Mouse (Mus musculus): ENCODE data around the gene Kdm6a. TPM values are rescaled to one million over a fixed set of nuclear protein-coding genes. Genes with fewer than 3 reads are reported as not detected.

Kdm6a gene
- total and polyA plus RNA-seq, 2 experiments from 2014 or later: 10.5 to 53.9 TPM

DNA sequence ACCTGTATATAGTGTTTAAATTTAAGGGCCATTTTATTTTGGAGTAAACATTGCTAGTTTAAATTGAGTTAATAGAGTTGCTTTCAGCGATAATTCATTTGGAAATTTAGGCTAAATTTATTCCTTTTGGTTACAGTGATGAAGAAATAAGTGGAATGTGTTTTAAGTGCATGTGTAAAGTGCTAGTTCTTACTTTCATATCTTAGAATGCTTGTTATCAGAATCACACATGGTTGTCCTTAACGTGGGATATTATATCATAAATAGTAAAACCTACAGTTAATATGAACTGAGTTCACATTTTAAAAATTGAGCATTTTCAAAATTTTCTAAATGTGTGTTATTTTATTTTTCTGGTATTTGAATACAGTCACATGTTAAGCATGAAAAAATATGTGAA lies 2.7 kb downstream of the Kdm6a start:
- 64% methylated on average over 2 of the region's 2 CpGs for WGBS
- TF ChIP-seq CTCF (IDR thresholded peaks at IDR 0.05; ENCODE audit: low read depth): no peak
- no peak overlapping the region for H3K9ac ChIP-seq
- peak overlapping the region; percentile 57; the same call in 1 of the 2 replicates for H3K4me2 ChIP-seq (ENCODE audit: low read depth)
- H3K4me3 ChIP-seq (ENCODE audit: low read depth, low read length): peak overlapping the region; percentile 84; the same call in 1 of the 2 replicates
- H3K27me3 ChIP-seq (ENCODE audit: insufficient read depth, low read length): no peaks in the 10 kb centered on the region
- H3K9me3 ChIP-seq (ENCODE audit: low read length): no peaks in the 10 kb centered on the region
- H3K4me1 ChIP-seq (ENCODE audit: insufficient read depth): no peaks in the 10 kb centered on the region
- H3K36me3 ChIP-seq (ENCODE audit: insufficient read depth): no peaks in the 10 kb centered on the region
- DNase-seq (no peak), ATAC-seq (no peak)
- no peak overlapping the region for H3K27ac ChIP-seq (ENCODE audit: low read depth, low read length)

DNA sequence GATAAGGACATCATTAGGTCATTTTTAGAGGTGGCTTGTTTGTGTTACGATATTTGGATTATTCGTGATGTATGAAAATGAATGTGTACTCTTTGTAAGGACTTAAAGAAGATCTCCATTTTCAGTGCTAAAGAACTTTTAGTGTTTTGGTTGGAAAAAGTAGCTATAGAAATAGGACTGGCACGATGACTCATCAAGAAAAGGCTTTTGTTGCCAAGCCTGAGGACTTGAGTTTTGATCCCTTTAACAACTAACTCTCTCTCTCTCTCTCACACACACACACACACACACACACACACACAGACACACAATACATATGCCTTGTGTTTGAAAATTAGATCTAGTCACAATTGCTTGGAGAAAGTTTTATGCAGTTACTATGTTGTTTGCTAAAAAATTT lies 4.6 kb downstream of the Kdm6a start:
- Histone ChIP-seq H3K9me3 (ENCODE audit: low read length) (no peaks in the 10 kb centered on the region), H3K36me3 (ENCODE audit: insufficient read depth) (no peaks in the 10 kb centered on the region), H3K4me2 (ENCODE audit: low read depth) (no peak overlapping the region), H3K27me3 (ENCODE audit: insufficient read depth, low read length) (no peaks in the 10 kb centered on the region), H3K9ac (no peak overlapping the region), H3K27ac (ENCODE audit: low read depth, low read length) (no peak overlapping the region), H3K4me1 (ENCODE audit: insufficient read depth) (no peaks in the 10 kb centered on the region), H3K4me3 (ENCODE audit: low read depth, low read length) (no peak overlapping the region)
- ATAC-seq (no peak), DNase-seq (no peak)
- WGBS: 72% methylated on average over 3 of the region's 3 CpGs
- TF ChIP-seq CTCF (IDR thresholded peaks at IDR 0.05; ENCODE audit: low read depth): no peak

DNA sequence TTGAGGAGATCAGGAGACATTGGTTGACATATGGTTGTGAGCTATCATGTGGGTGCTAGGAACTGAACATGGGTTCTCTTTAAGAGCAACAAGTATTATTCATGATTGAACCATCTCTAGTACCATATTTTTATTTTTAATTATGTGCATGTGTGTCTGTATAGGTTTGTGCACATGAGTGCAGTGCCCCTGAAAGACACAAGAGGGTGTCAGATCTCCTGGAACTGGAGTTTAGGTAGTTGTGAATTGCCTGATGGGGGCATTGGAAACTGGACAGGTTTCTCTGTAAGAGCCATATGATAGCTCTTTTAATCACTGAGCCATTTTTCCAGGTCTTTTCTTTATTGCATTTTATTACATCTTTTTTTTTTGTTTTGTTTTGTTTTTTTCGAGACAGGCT lies 6.6 kb downstream of the Kdm6a start:
- DNase-seq: no peak
- H3K4me2 ChIP-seq (ENCODE audit: low read depth): no peak overlapping the region
- H3K4me3 ChIP-seq (ENCODE audit: low read depth, low read length): no peak overlapping the region
- no peaks in the 10 kb centered on the region for H3K4me1 ChIP-seq (ENCODE audit: insufficient read depth)
- no peaks in the 10 kb centered on the region for H3K27me3 ChIP-seq (ENCODE audit: insufficient read depth, low read length)
- 89% methylated on average over 1 of the region's 1 CpGs for WGBS
- no peaks in the 10 kb centered on the region for H3K9me3 ChIP-seq (ENCODE audit: low read length)
- TF ChIP-seq CTCF (IDR thresholded peaks at IDR 0.05; ENCODE audit: low read depth): 0 out of 2 replicates have a peak, but pooled peaks have one; percentile 5
- no peak for ATAC-seq
- H3K27ac ChIP-seq (ENCODE audit: low read depth, low read length): no peak overlapping the region
- H3K36me3 ChIP-seq (ENCODE audit: insufficient read depth): no peaks in the 10 kb centered on the region
- no peak overlapping the region for H3K9ac ChIP-seq

DNA sequence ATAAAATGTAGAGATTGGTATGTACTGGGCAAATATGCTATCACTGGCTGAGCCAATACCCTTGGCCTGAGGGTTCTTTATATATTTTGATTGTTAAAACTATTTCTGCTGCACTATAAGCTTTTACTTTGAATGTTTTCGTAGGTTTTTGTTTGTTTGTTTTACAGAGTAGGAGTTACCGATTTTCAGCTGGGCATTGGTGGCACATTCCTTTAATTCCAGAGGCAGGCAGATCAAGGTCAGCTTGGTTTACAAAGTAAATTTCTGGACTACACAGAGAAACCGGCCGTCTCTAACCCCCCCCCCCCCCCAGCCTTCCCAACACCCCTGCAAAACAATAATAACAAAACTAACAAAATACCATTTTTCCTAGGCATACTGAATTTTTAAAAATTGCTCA lies 12.5 kb downstream of the Kdm6a start:
- Histone ChIP-seq H3K27me3 (ENCODE audit: insufficient read depth, low read length) (no peaks in the 10 kb centered on the region), H3K9me3 (ENCODE audit: low read length) (no peaks in the 10 kb centered on the region)
- TF ChIP-seq CTCF (IDR thresholded peaks at IDR 0.05; ENCODE audit: low read depth): no peak

DNA sequence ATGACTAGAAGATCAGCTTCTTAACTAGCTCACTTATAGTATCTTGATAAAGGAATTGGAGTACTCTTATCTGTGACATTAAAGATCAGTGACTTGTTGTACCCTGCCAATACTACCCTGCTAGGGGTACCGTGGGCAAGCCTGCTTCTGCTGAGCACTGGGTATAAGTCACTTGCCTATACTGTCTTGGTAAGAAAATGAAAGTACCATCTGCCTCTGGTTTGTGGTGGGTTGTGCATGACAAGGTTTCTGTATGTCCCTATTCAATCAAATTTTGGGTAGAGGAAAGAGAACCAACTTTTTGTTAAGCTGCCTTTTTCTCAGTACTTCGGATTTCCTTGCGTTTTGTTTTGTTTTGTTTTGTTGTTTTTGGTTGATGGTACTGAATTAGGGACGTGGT lies 15.4 kb downstream of the Kdm6a start:
- DNase-seq (no peak), ATAC-seq (no peak)
- no peak for TF ChIP-seq CTCF (IDR thresholded peaks at IDR 0.05; ENCODE audit: low read depth)
- no peaks in the 10 kb centered on the region for H3K36me3 ChIP-seq (ENCODE audit: insufficient read depth)
- 93% methylated on average over 4 of the region's 4 CpGs for WGBS
- H3K4me1 ChIP-seq (ENCODE audit: insufficient read depth): no peaks in the 10 kb centered on the region
- H3K27me3 ChIP-seq (ENCODE audit: insufficient read depth, low read length): no peaks in the 10 kb centered on the region
- H3K27ac ChIP-seq (ENCODE audit: low read depth, low read length): no peak overlapping the region
- no peak overlapping the region for H3K4me3 ChIP-seq (ENCODE audit: low read depth, low read length)
- no peak overlapping the region for H3K9ac ChIP-seq
- no peaks in the 10 kb centered on the region for H3K9me3 ChIP-seq (ENCODE audit: low read length)
- H3K4me2 ChIP-seq (ENCODE audit: low read depth): no peak overlapping the region

More for the DNA sequence above, 12.5 kb downstream of the Kdm6a start:
- 73% methylated on average over 4 of the region's 4 CpGs for WGBS
- Histone ChIP-seq H3K4me2 (ENCODE audit: low read depth) (no peak overlapping the region), H3K27ac (ENCODE audit: low read depth, low read length) (no peak overlapping the region), H3K4me3 (ENCODE audit: low read depth, low read length) (no peak overlapping the region), H3K9ac (no peak overlapping the region), H3K4me1 (ENCODE audit: insufficient read depth) (no peaks in the 10 kb centered on the region), H3K36me3 (ENCODE audit: insufficient read depth) (no peaks in the 10 kb centered on the region)
- ATAC-seq (no peak), DNase-seq (no peak)

DNA sequence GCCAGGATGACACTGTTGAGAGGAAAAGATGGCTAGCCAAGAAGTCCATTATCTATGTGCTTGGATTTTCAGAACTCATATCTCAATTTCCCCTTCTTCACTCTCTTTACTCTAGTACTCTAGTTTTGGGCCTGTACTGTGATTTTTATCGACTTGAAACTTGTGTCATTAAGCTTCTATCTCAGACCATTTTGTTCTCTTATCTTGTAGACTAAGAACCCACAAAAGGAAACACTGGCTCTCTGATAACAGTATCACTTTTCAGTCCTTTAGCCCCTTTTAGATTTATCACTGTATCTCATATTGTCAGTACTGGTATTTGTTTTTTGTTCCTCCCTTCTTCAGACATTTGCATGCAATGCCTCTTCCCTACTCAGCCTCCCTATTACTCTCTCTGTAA lies 17.1 kb downstream of the Kdm6a start:
- TF ChIP-seq CTCF (IDR thresholded peaks at IDR 0.05; ENCODE audit: low read depth): no peak
- 89% methylated on average over 1 of the region's 1 CpGs for WGBS

DNA sequence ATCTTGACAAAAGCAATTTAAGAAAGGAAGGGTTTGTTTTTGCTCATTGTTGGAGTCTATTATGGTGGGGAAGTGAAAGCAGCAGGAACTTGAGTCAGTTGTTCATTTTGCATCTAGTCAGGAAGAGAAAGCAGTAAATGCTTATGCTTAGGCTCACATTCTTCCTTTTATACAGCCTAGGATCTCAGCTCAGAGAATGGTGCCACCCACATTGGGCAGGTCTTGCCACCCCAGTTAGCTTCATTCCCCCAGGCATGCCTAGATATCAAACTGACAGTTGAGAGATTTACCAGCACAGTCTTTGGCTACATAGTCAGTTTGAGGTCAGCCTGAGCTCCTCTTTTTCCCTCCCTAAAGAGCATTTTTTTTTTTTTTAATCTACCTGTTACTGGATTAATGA lies 24.8 kb downstream of the Kdm6a start:
- no peak overlapping the region for H3K4me2 ChIP-seq (ENCODE audit: low read depth)
- TF ChIP-seq CTCF (IDR thresholded peaks at IDR 0.05; ENCODE audit: low read depth): no peak
- no peak for DNase-seq
- no peak overlapping the region for H3K9ac ChIP-seq
- H3K9me3 ChIP-seq (ENCODE audit: low read length): no peaks in the 10 kb centered on the region
- no peaks in the 10 kb centered on the region for H3K36me3 ChIP-seq (ENCODE audit: insufficient read depth)
- no peak overlapping the region for H3K4me3 ChIP-seq (ENCODE audit: low read depth, low read length)
- no peak overlapping the region for H3K27ac ChIP-seq (ENCODE audit: low read depth, low read length)
- no peak for ATAC-seq
- H3K27me3 ChIP-seq (ENCODE audit: insufficient read depth, low read length): no peaks in the 10 kb centered on the region
- H3K4me1 ChIP-seq (ENCODE audit: insufficient read depth): no peaks in the 10 kb centered on the region

More for the DNA sequence above, 17.1 kb downstream of the Kdm6a start:
- Histone ChIP-seq H3K36me3 (ENCODE audit: insufficient read depth) (no peaks in the 10 kb centered on the region), H3K9me3 (ENCODE audit: low read length) (no peaks in the 10 kb centered on the region), H3K4me3 (ENCODE audit: low read depth, low read length) (no peak overlapping the region), H3K4me1 (ENCODE audit: insufficient read depth) (no peaks in the 10 kb centered on the region), H3K27me3 (ENCODE audit: insufficient read depth, low read length) (no peaks in the 10 kb centered on the region), H3K4me2 (ENCODE audit: low read depth) (no peak overlapping the region), H3K9ac (no peak overlapping the region), H3K27ac (ENCODE audit: low read depth, low read length) (no peak overlapping the region)
- no peak for ATAC-seq
- DNase-seq: no peak

DNA sequence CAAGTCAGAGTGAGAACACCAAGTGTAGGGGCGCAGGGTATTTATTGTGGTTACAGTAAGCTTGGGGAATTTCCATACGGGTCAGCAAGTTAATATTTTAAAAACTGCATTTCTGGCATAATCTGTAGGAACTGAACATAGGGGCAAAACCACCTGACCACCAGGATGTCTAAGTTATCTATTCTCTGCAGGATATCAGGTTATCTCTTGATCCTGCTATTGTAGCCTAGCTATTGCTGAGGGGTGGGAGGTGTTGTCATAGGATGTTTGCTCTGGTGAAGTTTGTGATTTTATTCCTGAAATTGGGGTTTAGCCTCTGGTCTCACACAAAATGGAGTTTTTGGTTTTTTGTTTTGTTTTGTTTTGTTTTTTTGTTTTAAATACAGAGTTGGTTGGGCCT lies 25.9 kb downstream of the Kdm6a start:
- Histone ChIP-seq H3K4me2 (ENCODE audit: low read depth) (no peak overlapping the region), H3K9me3 (ENCODE audit: low read length) (no peaks in the 10 kb centered on the region), H3K36me3 (ENCODE audit: insufficient read depth) (no peaks in the 10 kb centered on the region), H3K27ac (ENCODE audit: low read depth, low read length) (no peak overlapping the region), H3K4me3 (ENCODE audit: low read depth, low read length) (no peak overlapping the region), H3K4me1 (ENCODE audit: insufficient read depth) (no peaks in the 10 kb centered on the region), H3K9ac (no peak overlapping the region), H3K27me3 (ENCODE audit: insufficient read depth, low read length) (no peaks in the 10 kb centered on the region)
- no peak for DNase-seq
- TF ChIP-seq CTCF (IDR thresholded peaks at IDR 0.05; ENCODE audit: low read depth): no peak
- WGBS: 84% methylated on average over 2 of the region's 2 CpGs
- ATAC-seq: no peak
